Mouse (Mus musculus) spleen, adult 2 months (tissue): Measurements from ENCODE around the gene Mta1.

Experiments used
- CTCF ChIP-seq: fragments of 200-500 bp; IDR thresholded peaks from 2 replicates; pipeline ENCODE4 v1.5.1; 2011; ENCODE audit warnings: mild to moderate bottlenecking, inconsistent platforms; ENCODE audit not compliant: insufficient read depth, insufficient read length, insufficient replicate concordance; ENCODE audit errors: extremely low read depth
- POLR2A ChIP-seq: fragments of 200-500 bp; IDR thresholded peaks from 2 replicates; pipeline ENCODE4 v1.6.1; 2011; ENCODE audit warnings: low read depth, low read length, inconsistent platforms

DNA sequence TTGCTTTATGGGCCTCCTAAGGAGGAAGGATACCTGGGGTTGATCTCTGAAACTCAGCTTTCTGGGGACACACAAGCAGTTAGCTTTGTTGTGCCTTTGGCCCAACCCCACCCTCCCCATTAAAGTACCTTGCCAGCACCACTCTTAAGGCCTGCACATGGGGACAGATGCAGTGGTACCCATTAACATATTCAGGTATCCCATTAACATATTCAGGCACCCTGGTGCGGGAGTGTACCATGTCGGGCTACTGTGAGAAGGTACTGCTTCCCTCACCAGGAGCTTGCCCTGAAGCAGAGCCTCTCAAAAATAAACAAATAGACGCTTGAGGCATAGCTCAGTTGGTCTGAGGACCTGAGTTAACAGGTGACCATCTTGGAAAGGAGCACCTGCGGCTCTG is 10.1 kb upstream of the Mta1 start:
- TF ChIP-seq POLR2A = no peak
- TF ChIP-seq CTCF = no peak
